Mouse (Mus musculus) heart, embryonic 12.5 days (tissue): ENCODE measurements around the gene Nckap5l. TPM values are rescaled to one million over a fixed set of nuclear protein-coding genes. Genes with fewer than 3 reads are reported as not detected.

Experiments used
- ATAC-seq: fragments of 200-750 bp; cut with Nextera tagmentation; 2 replicates; pipeline ENCODE4 v1.8.0; 2017; ENCODE audit warnings: moderate TSS enrichment, moderate library complexity; ENCODE audit not compliant: insufficient number of reproducible peaks, low FRiP score
- H3K27ac ChIP-seq: fragments of 300-500 bp; sonication (generic); 2 replicates; pipeline ENCODE4 v1.5.1; 2016; ENCODE audit warnings: mild to moderate bottlenecking, moderate library complexity; ENCODE audit not compliant: poor library complexity, severe bottlenecking
- H3K27me3 ChIP-seq: fragments of 300-500 bp; sonication (generic); replicated peaks from 2 replicates; pipeline ENCODE4 v1.6.1; 2016; ENCODE audit warnings: mild to moderate bottlenecking, moderate library complexity
- H3K36me3 ChIP-seq: fragments of 300-500 bp; sonication (generic); 2 replicates; pipeline ENCODE4 v1.6.1; 2016; ENCODE audit warnings: mild to moderate bottlenecking, moderate library complexity
- H3K4me1 ChIP-seq: fragments of 300-500 bp; sonication (generic); replicated peaks from 2 replicates; pipeline ENCODE4 v1.6.1; 2016; ENCODE audit warnings: mild to moderate bottlenecking
- H3K4me2 ChIP-seq: fragments of 300-500 bp; sonication (generic); 2 replicates; pipeline ENCODE4 v1.6.1; 2016; ENCODE audit warnings: mild to moderate bottlenecking, moderate library complexity
- H3K4me3 ChIP-seq: fragments of 300-500 bp; sonication (generic); 2 replicates; pipeline ENCODE4 v1.5.1; 2016; ENCODE audit warnings: mild to moderate bottlenecking
- H3K9ac ChIP-seq: fragments of 300-500 bp; sonication (generic); 2 replicates; pipeline ENCODE4 v1.6.1; 2016; ENCODE audit warnings: mild to moderate bottlenecking, moderate library complexity
- H3K9me3 ChIP-seq: fragments of 300-500 bp; sonication (generic); replicated peaks from 2 replicates; pipeline ENCODE4 v1.6.1; 2016; ENCODE audit warnings: mild to moderate bottlenecking, moderate library complexity
- WGBS: fragments of 180-500 bp; shearing (Covaris S2); methylation state at CpG from one replicate; pipeline ENCODE4 v1.1.7; 2016; 5-methylcytosine and 5-hydroxymethylcytosine counted together
- polyA plus RNA-seq: library from polyadenylated mRNA; unstranded; fragments of >200 nt; fragmentation: Nextera tagmentation; extraction: Ambion mirVana; gene quantifications from 2 replicates; pipeline ENCODE4 v1.2.1, GENCODE M21; 2016

Nckap5l gene
- 11.4 and 12.0 TPM in 2 replicates for polyA plus RNA-seq

DNA sequence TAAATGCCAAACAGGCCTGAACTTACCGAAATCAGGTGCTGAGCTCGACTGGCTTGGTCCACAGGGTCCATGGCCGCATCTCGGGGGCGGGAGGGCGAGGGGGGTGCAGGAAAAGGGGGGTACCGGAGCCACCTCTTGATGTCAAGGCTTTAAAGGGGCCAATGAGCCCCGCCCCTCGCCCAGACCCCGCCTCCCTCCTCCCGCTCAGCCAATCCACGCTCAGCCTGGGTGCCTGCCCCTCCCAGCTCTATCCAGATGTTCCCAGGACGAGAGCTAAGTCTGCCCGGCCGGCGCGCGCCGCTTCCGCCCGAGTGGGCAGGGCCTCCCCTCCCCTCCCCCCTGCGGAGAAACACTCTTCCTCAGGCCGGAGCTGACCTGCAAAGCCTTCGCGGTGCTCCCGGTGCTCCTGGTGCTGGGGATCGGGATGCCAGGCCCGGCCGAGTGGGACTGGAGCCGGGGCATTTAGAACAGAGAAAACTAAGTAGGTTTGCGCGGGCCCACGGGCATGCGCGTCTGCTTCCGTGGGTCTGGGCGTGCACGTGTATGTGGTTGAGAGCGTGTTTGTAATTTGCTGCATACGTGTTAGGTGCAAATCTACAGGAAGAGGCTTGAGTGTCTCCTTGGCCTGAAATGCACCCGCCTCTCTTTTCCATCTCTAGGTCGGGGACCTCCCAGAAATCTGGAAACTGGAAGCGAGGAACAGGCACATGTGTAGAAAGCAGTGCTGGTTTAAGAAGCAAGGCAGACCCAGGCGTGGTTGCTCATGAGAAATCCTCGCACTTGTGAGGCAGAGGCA lies at the start of gene Nckap5l:
Gene Nckap5l (minus strand): TSS at position 143 of the 796 bp plus-strand sequence.
- ATAC-seq, result peak; percentile 94
- Histone ChIP-seq H3K4me1 (peaks cover 40% of the 10 kb centered on the region), H3K9me3 (no peaks in the 10 kb centered on the region), H3K9ac (peak within 1 kb of the TSS; percentile 88), H3K27ac (peak within 1 kb of the TSS; percentile 92), H3K27me3 (no peaks in the 10 kb centered on the region), H3K4me2 (peak within 1 kb of the TSS; percentile 67), H3K4me3 (peak within 1 kb of the TSS; percentile 91), H3K36me3 (peaks cover 8% of the 10 kb centered on the region)
- WGBS, result under 1% methylated on average over 45 of the region's 45 CpGs

DNA sequence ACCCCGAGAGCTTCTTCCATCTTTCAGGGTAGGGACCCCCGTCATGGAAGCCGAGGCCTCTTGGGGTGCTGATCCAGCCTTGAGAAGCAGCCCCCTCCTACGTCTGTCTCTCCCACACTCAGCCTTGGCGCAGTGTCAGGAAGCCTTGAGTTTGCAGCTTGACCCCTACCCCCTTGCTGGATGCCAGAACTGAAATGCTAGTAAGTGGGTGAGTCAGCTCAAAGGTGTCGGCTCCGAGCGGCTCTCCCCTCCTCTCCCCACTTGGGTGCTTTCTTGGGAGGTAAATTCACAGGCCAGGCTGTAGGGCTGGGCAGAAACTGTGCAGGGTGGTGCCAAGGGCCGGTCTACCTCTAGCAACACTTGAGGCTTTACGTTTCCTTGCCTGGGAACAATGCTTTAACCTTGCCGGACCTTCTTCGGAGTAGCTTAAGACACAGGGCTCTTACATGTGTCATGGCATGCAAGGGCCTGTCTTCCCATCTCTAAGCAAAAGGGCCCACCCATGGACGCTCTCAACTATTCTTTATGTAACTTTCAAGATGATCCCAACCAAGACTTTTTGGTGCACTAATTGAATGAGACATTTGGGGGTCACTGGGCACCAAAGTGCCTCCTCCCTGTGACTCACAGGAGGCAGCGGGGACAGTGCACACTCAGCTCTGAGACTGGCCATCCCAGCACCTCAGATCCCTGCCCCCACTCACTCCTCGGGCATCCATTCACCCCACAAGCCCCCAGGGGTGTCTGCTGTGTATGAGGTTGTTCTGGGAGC lies 48.0 kb upstream of the Nckap5l start:
- peak; percentile 40; the same call in 1 of the 2 replicates for ATAC-seq
- H3K4me1 ChIP-seq, result peaks cover 35% of the 10 kb centered on the region
- H3K27ac ChIP-seq, result no peak overlapping the region
- WGBS, result 63% methylated on average over 15 of the region's 15 CpGs
- H3K9ac ChIP-seq, result no peak overlapping the region
- no peak overlapping the region for H3K4me3 ChIP-seq
- peaks cover 90% of the 10 kb centered on the region for H3K27me3 ChIP-seq
- H3K4me2 ChIP-seq, result no peak overlapping the region
- H3K9me3 ChIP-seq, result no peaks in the 10 kb centered on the region
- no peaks in the 10 kb centered on the region for H3K36me3 ChIP-seq

- Histone ChIP-seq H3K4me3 (no peak overlapping the region), H3K9ac (no peak overlapping the region), H3K27ac (no peak overlapping the region), H3K36me3 (no peaks in the 10 kb centered on the region), H3K9me3 (no peaks in the 10 kb centered on the region), H3K27me3 (peaks cover 69% of the 10 kb centered on the region), H3K4me2 (no peak overlapping the region), H3K4me1 (peaks cover 57% of the 10 kb centered on the region)
- no peak for ATAC-seq
- WGBS, result 61% methylated on average over 5 of the region's 5 CpGs
Measured at GRCm38 (mm10) chr15:99503256-99503655, 45.7 kb upstream of the Nckap5l start.

DNA sequence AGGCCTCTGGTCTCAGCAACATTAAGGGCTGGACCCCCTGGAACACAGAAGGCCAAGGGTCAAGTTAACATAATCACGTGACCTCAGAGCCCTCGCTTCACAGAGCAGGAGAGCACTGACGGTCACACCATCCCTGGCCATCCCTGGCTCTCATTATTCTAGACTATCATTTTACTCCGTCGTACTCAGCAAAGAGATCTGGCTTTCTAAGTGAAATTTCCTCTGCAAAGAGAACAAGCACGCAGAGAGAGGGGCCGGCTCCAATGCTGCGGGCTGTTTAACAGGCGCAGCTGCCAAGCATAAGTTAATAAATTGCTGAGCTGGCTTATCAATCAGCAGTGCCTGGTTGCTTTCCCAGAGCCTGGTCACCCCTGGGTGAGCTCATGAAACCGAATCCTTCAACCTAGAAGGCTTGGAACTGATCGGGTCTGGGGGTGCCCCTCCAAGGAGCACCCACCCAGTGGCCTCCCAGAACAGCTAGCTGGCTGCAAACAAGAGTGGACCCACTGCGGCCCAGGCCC lies 44.8 kb upstream of the Nckap5l start:
- WGBS, result 64% methylated on average over 12 of the region's 12 CpGs
- H3K9me3 ChIP-seq, result no peaks in the 10 kb centered on the region
- H3K4me1 ChIP-seq, result peaks cover 66% of the 10 kb centered on the region
- no peak overlapping the region for H3K4me3 ChIP-seq
- no peak overlapping the region for H3K4me2 ChIP-seq
- no peak for ATAC-seq
- no peaks in the 10 kb centered on the region for H3K36me3 ChIP-seq
- H3K27ac ChIP-seq, result no peak overlapping the region
- peaks cover 69% of the 10 kb centered on the region for H3K27me3 ChIP-seq
- no peak overlapping the region for H3K9ac ChIP-seq

DNA sequence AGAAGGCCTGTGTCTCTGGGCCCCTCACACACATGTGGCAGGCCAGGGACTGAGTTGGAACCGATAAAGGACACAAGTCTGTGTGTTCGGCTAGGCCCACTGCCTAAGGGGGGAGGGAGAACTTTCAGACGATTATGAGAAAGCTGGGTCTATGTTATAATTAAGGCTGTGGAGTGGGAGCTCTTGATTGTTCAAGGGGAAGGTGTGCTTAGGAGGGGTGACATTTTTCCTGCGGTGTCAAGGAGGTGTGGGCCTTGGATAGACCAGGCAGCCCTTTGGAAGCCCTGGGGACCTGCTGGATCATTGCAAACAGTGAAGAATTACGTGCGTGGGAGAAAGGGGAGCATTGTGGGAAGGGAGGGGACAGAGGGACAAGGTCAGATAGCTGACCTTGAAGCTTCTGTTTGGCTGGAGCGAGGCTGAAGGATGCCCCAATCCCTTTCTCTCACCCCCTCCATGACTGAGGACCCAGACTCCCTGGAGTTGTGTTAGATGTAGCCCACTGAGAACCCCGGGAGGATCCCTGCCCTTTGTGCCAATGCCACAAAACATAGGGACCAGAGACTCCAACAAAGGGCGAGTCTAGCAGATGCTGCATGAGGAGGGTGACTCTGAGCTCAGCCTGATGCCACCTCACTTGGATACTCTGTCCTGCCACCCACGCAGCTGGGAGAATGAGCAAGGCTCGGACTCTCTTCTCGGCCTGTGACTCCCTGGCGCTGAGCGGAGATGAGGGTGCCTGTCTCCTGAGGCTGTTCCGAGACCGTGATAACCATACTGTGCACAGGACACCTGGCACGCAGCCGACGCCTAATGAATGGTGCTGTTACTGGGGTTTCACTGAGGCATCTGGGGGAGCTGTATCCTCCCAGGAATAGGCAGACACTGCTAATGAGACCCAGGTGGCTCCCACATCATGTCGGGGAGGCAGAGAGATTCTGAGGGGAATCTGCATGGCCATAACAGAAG lies 44.0 kb upstream of the Nckap5l start:
- Histone ChIP-seq H3K4me3 (no peak overlapping the region), H3K4me2 (no peak overlapping the region), H3K9ac (no peak overlapping the region), H3K36me3 (no peaks in the 10 kb centered on the region), H3K4me1 (peaks cover 68% of the 10 kb centered on the region), H3K27me3 (peaks cover 71% of the 10 kb centered on the region), H3K27ac (no peak overlapping the region), H3K9me3 (no peaks in the 10 kb centered on the region)
- WGBS, result 69% methylated on average over 20 of the region's 20 CpGs
- no peak for ATAC-seq

DNA sequence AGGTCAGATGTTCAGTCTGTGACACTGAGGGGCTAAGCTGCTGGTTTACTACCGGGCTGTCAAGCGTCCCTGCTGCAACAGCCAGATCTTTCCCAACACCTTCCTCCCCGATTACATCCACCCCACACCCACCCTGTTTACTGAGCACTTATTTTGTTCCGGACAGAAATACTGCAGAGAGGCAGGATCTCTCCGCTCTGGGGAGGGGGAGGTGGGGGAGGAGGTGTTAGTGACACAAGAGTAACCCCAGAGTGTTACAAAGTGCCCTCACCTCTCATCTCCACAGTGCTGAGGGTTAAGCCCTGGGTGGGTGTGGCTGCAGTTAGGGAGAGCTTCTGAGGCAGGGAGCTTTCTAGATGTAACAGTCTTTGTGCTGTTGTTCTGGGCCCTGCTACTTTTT lies 42.8 kb upstream of the Nckap5l start:
- Histone ChIP-seq H3K4me3 (no peak overlapping the region), H3K36me3 (no peaks in the 10 kb centered on the region), H3K27me3 (peaks cover 71% of the 10 kb centered on the region), H3K4me2 (no peak overlapping the region), H3K9ac (no peak overlapping the region), H3K4me1 (peaks cover 56% of the 10 kb centered on the region), H3K9me3 (no peaks in the 10 kb centered on the region), H3K27ac (no peak overlapping the region)
- no peak for ATAC-seq
- 17% methylated on average over 5 of the region's 5 CpGs for WGBS

GRCm38 (mm10) chr15:99499726-99500125 lies 42.2 kb upstream of the Nckap5l start:
- Histone ChIP-seq H3K4me3 (no peak overlapping the region), H3K4me1 (peaks cover 50% of the 10 kb centered on the region), H3K9me3 (no peaks in the 10 kb centered on the region), H3K36me3 (no peaks in the 10 kb centered on the region), H3K4me2 (peak overlapping the region; percentile 17), H3K9ac (0 out of 2 replicates have a peak overlapping the region, but pooled peaks have one; percentile 14), H3K27ac (no peak overlapping the region), H3K27me3 (peaks cover 69% of the 10 kb centered on the region)
- no peak for ATAC-seq
- 28% methylated on average over 6 of the region's 6 CpGs for WGBS

DNA sequence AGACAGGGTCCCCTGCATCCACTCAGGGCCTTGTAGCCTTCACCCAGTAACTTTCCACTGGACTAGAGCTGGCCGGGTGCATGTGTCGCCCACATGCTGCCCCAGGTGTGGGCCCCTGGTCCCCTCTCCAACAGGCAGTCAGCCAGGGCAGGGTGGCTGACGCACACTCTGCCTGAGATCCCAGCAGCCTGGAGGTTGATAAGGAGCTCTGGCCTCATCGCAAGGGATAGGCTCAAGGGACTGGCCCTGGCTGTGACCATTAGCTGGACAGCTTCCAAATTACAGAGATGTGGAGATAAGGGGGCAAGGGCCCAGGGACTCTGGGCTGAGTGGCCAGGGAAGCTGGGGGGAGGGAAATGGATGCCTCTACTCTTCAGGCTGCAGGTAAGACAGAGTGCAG lies 41.2 kb upstream of the Nckap5l start:
- Histone ChIP-seq H3K4me2 (no peak overlapping the region), H3K9me3 (no peaks in the 10 kb centered on the region), H3K36me3 (no peaks in the 10 kb centered on the region), H3K27ac (no peak overlapping the region), H3K4me1 (peaks cover 46% of the 10 kb centered on the region), H3K27me3 (peaks cover 71% of the 10 kb centered on the region), H3K9ac (no peak overlapping the region), H3K4me3 (no peak overlapping the region)
- WGBS, result 12% methylated on average over 4 of the region's 4 CpGs
- peak; percentile 63; the same call in 1 of the 2 replicates for ATAC-seq

- Histone ChIP-seq H3K4me2 (no peak overlapping the region), H3K4me1 (peaks cover 46% of the 10 kb centered on the region), H3K27ac (no peak overlapping the region), H3K9me3 (no peaks in the 10 kb centered on the region), H3K36me3 (no peaks in the 10 kb centered on the region), H3K4me3 (no peak overlapping the region), H3K9ac (no peak overlapping the region), H3K27me3 (peaks cover 71% of the 10 kb centered on the region)
- 57% methylated on average over 4 of the region's 4 CpGs for WGBS
- ATAC-seq, result no peak
Measured at GRCm38 (mm10) chr15:99498356-99498755, 40.8 kb upstream of the Nckap5l start.

- no peak overlapping the region for H3K27ac ChIP-seq
- 0 out of 2 replicates have a peak, but pooled peaks have one; percentile 5 for ATAC-seq
- H3K36me3 ChIP-seq, result no peaks in the 10 kb centered on the region
- WGBS, result 49% methylated on average over 12 of the region's 12 CpGs
- no peak overlapping the region for H3K4me2 ChIP-seq
- no peaks in the 10 kb centered on the region for H3K9me3 ChIP-seq
- peaks cover 46% of the 10 kb centered on the region for H3K4me1 ChIP-seq
- peaks cover 71% of the 10 kb centered on the region for H3K27me3 ChIP-seq
- H3K9ac ChIP-seq, result no peak overlapping the region
- H3K4me3 ChIP-seq, result no peak overlapping the region
Measured at GRCm38 (mm10) chr15:99497527-99498242, 40.1 kb upstream of the Nckap5l start.
